Mouse (Mus musculus) layer of hippocampus, adult 9-11 months (tissue): ENCODE results near the gene Sgpl1.

ENCODE experiments used
- DNase-seq: peaks from one replicate; pipeline ENCODE4 v3.0.0; 2022

The Sgpl1 gene

GRCm38 (mm10) chr10:61080931-61081255, 66.6 kb downstream of the Sgpl1 start:
- no peak for DNase-seq

- DNase-seq = peak; percentile 87
Observed at GRCm38 (mm10) chr10:61080227-61080930, 67.1 kb downstream of the Sgpl1 start.

- DNase-seq = no peak
Observed at GRCm38 (mm10) chr10:61075607-61076006, 71.9 kb downstream of the Sgpl1 start.

GRCm38 (mm10) chr10:61074643-61075042, 72.9 kb downstream of the Sgpl1 start:
- DNase-seq = no peak

GRCm38 (mm10) chr10:61072324-61072723, 75.2 kb downstream of the Sgpl1 start:
- DNase-seq = no peak

GRCm38 (mm10) chr10:61069248-61069647, 78.3 kb downstream of the Sgpl1 start:
- DNase-seq = no peak

GRCm38 (mm10) chr10:61068436-61069192, 78.9 kb downstream of the Sgpl1 start:
- DNase-seq = peak; percentile 56

- DNase-seq = no peak
Observed at GRCm38 (mm10) chr10:61065287-61066005, 82.1 kb downstream of the Sgpl1 start.

GRCm38 (mm10) chr10:61064635-61065034, 82.9 kb downstream of the Sgpl1 start:
- DNase-seq = no peak

- DNase-seq = no peak
Observed at GRCm38 (mm10) chr10:61063271-61063864, 84.1 kb downstream of the Sgpl1 start.

GRCm38 (mm10) chr10:61059543-61060110, 87.9 kb downstream of the Sgpl1 start:
- DNase-seq = no peak

GRCm38 (mm10) chr10:61059101-61059500, 88.4 kb downstream of the Sgpl1 start:
- DNase-seq = no peak

- DNase-seq = no peak
Observed at GRCm38 (mm10) chr10:61056661-61057060, 90.8 kb downstream of the Sgpl1 start.

GRCm38 (mm10) chr10:61051993-61052613, 95.4 kb downstream of the Sgpl1 start:
- no peak for DNase-seq
